Mouse (Mus musculus) forebrain, postnatal 0 days (tissue): Measurements from ENCODE around the gene Prss35. TPM values are rescaled to one million over a fixed set of nuclear protein-coding genes. Genes with fewer than 3 reads are reported as not detected.
A peak's percentile ranks its signal among the peaks of the same experiment; 100 is the strongest.

Experiments used
- ATAC-seq: fragments of 200-750 bp; cut with Nextera tagmentation; 2 replicates; pipeline ENCODE4 v1.8.0; 2017; ENCODE audit warnings: mild to moderate bottlenecking, moderate library complexity
- DNase-seq: peaks from one replicate; pipeline ENCODE4 v3.0.0-alpha.2; 2015
- H3K27ac ChIP-seq: fragments of 300-500 bp; sonication (generic); 2 replicates; pipeline ENCODE4 v1.5.1; 2014; ENCODE audit warnings: low read depth, mild to moderate bottlenecking, antibody characterized with exemption, low read length, moderate library complexity, mixed read lengths
- H3K27me3 ChIP-seq: fragments of 300-500 bp; sonication (generic); 2 replicates; pipeline ENCODE4 v1.6.1; 2014; ENCODE audit warnings: mild to moderate bottlenecking, low read length, mixed read lengths; ENCODE audit not compliant: insufficient read depth
- H3K36me3 ChIP-seq: fragments of 300-500 bp; sonication (generic); 2 replicates; pipeline ENCODE4 v1.6.1; 2014; ENCODE audit warnings: mild to moderate bottlenecking, moderate library complexity; ENCODE audit not compliant: insufficient read depth
- H3K4me1 ChIP-seq: fragments of 300-500 bp; sonication (generic); 2 replicates; pipeline ENCODE4 v1.6.1; 2014; ENCODE audit warnings: antibody characterized with exemption; ENCODE audit not compliant: insufficient read depth
- H3K4me2 ChIP-seq: fragments of 300-500 bp; sonication (generic); 2 replicates; pipeline ENCODE4 v1.6.1; 2014; ENCODE audit warnings: low read depth, mild to moderate bottlenecking, moderate library complexity
- H3K4me3 ChIP-seq: fragments of 300-500 bp; sonication (generic); 2 replicates; pipeline ENCODE4 v1.5.1; 2014; ENCODE audit warnings: low read depth, low read length, mixed read lengths
- H3K9ac ChIP-seq: fragments of 300-500 bp; sonication (generic); 2 replicates; pipeline ENCODE4 v1.6.1; 2014; ENCODE audit warnings: mild to moderate bottlenecking
- H3K9me3 ChIP-seq: fragments of 300-500 bp; sonication (generic); 2 replicates; pipeline ENCODE4 v1.6.1; 2016; ENCODE audit warnings: low read length
- CTCF ChIP-seq: sonication (generic); IDR thresholded peaks from 2 replicates; pipeline ENCODE4 v1.5.1; 2016; ENCODE audit warnings: antibody characterized with exemption, control low read depth, low read depth
- WGBS: fragments of 180-500 bp; shearing (Covaris S2); extraction: QIAGEN DNeasy Blood & Tissue Kit; methylation state at CpG from one replicate; pipeline ENCODE4 v1.1.7; 2014; 5-methylcytosine and 5-hydroxymethylcytosine counted together
- polyA plus RNA-seq: library from polyadenylated mRNA; unstranded; fragments of >200 nt; fragmentation: Nextera tagmentation; extraction: Ambion mirVana; gene quantifications from 2 replicates; pipeline ENCODE4 v1.2.1, GENCODE M21; 2015
- total RNA-seq: library from RNA; depleted of rRNA; stranded (reverse); fragments of >200 nt; gene quantifications from 2 replicates; pipeline ENCODE4 v1.2.3, GENCODE M21; 2014

Prss35 gene
- total and polyA plus RNA-seq, 2 experiments from 2014 or later = 2.8 to 3.9 TPM

GRCm38 (mm10) chr9:86729084-86729483 lies 14.4 kb upstream of the Prss35 start:
- no peak overlapping the region for H3K4me3 ChIP-seq
- H3K36me3 ChIP-seq = no peaks in the 10 kb centered on the region
- WGBS = 66% methylated on average over 1 of the region's 1 CpGs
- no peak overlapping the region for H3K27ac ChIP-seq
- H3K9me3 ChIP-seq = no peaks in the 10 kb centered on the region
- DNase-seq (no peak), ATAC-seq (no peak)
- no peak overlapping the region for H3K4me2 ChIP-seq
- no peak overlapping the region for H3K9ac ChIP-seq
- no peaks in the 10 kb centered on the region for H3K27me3 ChIP-seq
- no peaks in the 10 kb centered on the region; the same call in 1 of the 2 replicates for H3K4me1 ChIP-seq
- TF ChIP-seq CTCF = no peak

GRCm38 (mm10) chr9:86729811-86730210 lies 13.6 kb upstream of the Prss35 start:
- H3K9me3 ChIP-seq = no peaks in the 10 kb centered on the region
- no peak for ATAC-seq

DNA sequence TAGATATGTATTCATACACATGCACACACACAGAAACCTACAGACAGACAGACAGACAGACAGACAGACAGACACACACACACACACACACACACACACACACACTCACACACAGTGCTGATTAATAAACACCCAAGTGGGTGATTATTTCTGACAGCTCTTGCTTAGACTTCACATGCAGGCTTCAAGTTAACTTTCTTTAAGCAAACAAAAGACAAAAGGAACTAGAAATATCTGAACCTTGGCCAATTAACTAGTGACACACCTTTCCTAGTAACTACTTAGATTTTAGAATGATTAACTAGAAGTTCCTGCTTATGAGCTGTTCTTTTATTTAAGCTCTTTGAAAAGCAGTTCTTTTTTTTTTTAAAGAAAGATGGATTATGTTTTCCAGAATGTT lies 9.1 kb upstream of the Prss35 start:
- H3K36me3 ChIP-seq = no peaks in the 10 kb centered on the region
- ATAC-seq (no peak), DNase-seq (no peak)
- H3K9me3 ChIP-seq = no peaks in the 10 kb centered on the region
- no peak overlapping the region for H3K27ac ChIP-seq
- H3K4me1 ChIP-seq = no peaks in the 10 kb centered on the region
- H3K4me3 ChIP-seq = no peak overlapping the region
- no peak overlapping the region for H3K4me2 ChIP-seq
- no peak overlapping the region for H3K9ac ChIP-seq
- no peaks in the 10 kb centered on the region for H3K27me3 ChIP-seq
- TF ChIP-seq CTCF = no peak

More at GRCm38 (mm10) chr9:86729811-86730210, 13.6 kb upstream of the Prss35 start:
- no peaks in the 10 kb centered on the region for H3K27me3 ChIP-seq
- WGBS = 96% methylated on average over 3 of the region's 3 CpGs
- no peaks in the 10 kb centered on the region; the same call in 1 of the 2 replicates for H3K4me1 ChIP-seq
- no peak overlapping the region for H3K4me2 ChIP-seq
- no peak overlapping the region for H3K4me3 ChIP-seq
- H3K27ac ChIP-seq = no peak overlapping the region
- TF ChIP-seq CTCF = no peak
- H3K9ac ChIP-seq = no peak overlapping the region
- no peaks in the 10 kb centered on the region for H3K36me3 ChIP-seq
- no peak for DNase-seq

- Histone ChIP-seq H3K4me2 (no peak overlapping the region), H3K36me3 (no peaks in the 10 kb centered on the region), H3K4me1 (no peaks in the 10 kb centered on the region), H3K27ac (no peak overlapping the region), H3K27me3 (no peaks in the 10 kb centered on the region), H3K4me3 (no peak overlapping the region), H3K9me3 (no peaks in the 10 kb centered on the region), H3K9ac (no peak overlapping the region)
- 71% methylated on average over 9 of the region's 9 CpGs for WGBS
- peak; percentile 10 for DNase-seq
- peak; percentile 38; the same call in 1 of the 2 replicates for ATAC-seq
- no peak for TF ChIP-seq CTCF
These were observed 8.7 kb upstream of the Prss35 start for GRCm38 (mm10) chr9:86734795-86735194.

- Histone ChIP-seq H3K27me3 (no peaks in the 10 kb centered on the region), H3K9me3 (no peaks in the 10 kb centered on the region), H3K36me3 (no peaks in the 10 kb centered on the region), H3K9ac (no peak overlapping the region), H3K27ac (no peak overlapping the region), H3K4me2 (no peak overlapping the region), H3K4me1 (no peaks in the 10 kb centered on the region), H3K4me3 (no peak overlapping the region)
- DNase-seq (no peak), ATAC-seq (no peak)
- no peak for TF ChIP-seq CTCF
- 91% methylated on average over 4 of the region's 4 CpGs for WGBS
These were observed 6.5 kb upstream of the Prss35 start for GRCm38 (mm10) chr9:86736991-86737390.

DNA sequence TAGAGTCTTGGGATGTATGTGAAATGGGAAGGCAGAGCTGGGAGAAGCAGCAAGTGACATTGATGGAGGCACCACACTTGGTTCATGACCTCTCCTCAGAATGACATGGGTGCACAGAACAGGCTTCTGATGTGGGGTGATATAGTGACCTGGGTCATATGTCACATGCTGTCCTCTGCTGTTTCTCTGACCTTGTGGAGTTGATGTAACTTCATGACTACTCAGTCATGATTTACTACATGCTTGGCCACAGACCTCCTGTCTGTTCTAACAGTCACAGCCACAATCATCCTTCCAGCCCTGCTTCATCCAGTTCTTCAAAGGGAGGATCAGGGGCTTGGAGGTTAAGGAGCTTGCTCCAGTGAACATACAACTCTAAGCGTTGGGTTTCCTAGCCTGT lies 5.4 kb upstream of the Prss35 start:
- no peak overlapping the region for H3K9ac ChIP-seq
- no peak overlapping the region for H3K27ac ChIP-seq
- 87% methylated on average over 1 of the region's 1 CpGs for WGBS
- peaks cover 2% of the 10 kb centered on the region for H3K4me1 ChIP-seq
- no peak for DNase-seq
- ATAC-seq = no peak
- no peak overlapping the region for H3K4me3 ChIP-seq
- no peaks in the 10 kb centered on the region for H3K36me3 ChIP-seq
- TF ChIP-seq CTCF = no peak
- no peaks in the 10 kb centered on the region for H3K9me3 ChIP-seq
- H3K27me3 ChIP-seq = no peaks in the 10 kb centered on the region
- no peak overlapping the region for H3K4me2 ChIP-seq

DNA sequence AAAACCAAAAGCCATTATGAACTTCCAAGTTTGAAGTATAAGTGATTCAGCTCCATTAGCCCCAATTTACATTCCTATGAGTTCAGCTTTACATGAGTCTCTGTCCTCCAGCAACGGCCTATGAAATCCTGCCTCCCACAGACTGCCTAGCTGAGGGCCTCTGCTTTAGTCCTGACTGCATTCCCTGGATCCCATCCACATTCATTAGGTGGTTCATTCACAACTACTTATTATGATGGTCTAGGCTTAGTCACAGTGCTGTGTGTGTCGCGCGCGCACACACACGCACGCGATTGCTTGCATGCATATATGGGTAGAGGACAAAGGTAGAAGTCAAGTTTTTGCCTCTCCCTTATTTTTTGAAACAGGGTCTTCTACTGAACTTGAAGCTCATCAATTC lies 4.6 kb upstream of the Prss35 start:
- Histone ChIP-seq H3K27me3 (no peaks in the 10 kb centered on the region), H3K4me2 (no peak overlapping the region), H3K4me1 (peaks cover 8% of the 10 kb centered on the region), H3K9me3 (no peaks in the 10 kb centered on the region), H3K9ac (no peak overlapping the region), H3K27ac (no peak overlapping the region), H3K36me3 (no peaks in the 10 kb centered on the region), H3K4me3 (no peak overlapping the region)
- no peak for TF ChIP-seq CTCF
- 76% methylated on average over 8 of the region's 8 CpGs for WGBS
- no peak for ATAC-seq
- DNase-seq = no peak

DNA sequence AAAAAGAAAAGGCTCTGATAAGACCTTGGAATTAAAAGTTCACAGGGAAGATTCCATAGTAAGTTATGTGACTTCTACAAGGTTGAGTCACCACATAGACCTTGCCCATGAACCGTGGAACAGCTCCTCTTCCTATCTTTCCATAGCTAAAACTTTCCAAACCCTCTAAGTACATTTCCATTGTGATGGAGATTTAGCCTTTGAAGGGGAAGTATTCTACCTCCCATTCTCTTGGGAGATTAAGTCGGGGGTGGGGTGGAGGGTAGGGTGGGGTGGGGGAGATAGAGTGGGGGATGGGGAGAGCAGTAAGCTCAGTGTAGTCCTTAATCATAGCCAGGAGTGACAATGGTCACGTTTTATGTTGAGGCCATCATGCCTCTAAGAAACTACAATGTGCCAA lies 3.5 kb upstream of the Prss35 start:
- no peak for DNase-seq
- no peak overlapping the region for H3K27ac ChIP-seq
- H3K9ac ChIP-seq = no peak overlapping the region
- TF ChIP-seq CTCF = no peak
- H3K27me3 ChIP-seq = no peaks in the 10 kb centered on the region; the same call in 1 of the 2 replicates
- no peaks in the 10 kb centered on the region for H3K36me3 ChIP-seq
- H3K4me1 ChIP-seq = peaks cover 8% of the 10 kb centered on the region
- H3K4me2 ChIP-seq = no peak overlapping the region
- ATAC-seq = no peak
- H3K9me3 ChIP-seq = no peaks in the 10 kb centered on the region
- H3K4me3 ChIP-seq = no peak overlapping the region
- 20% methylated on average over 3 of the region's 3 CpGs for WGBS
